Mouse (Mus musculus) duodenum, adult 2 months (tissue): Measurements from ENCODE around the gene Olfr775. TPM values are rescaled to one million over a fixed set of nuclear protein-coding genes. Genes with fewer than 3 reads are reported as not detected.

Experiments used
- polyA plus RNA-seq: library from polyadenylated mRNA; depleted of rRNA; stranded (reverse); fragments of >200 nt; gene quantifications from 2 replicates; pipeline ENCODE4 v1.2.3, GENCODE M21; 2012; ENCODE audit warnings: low replicate concordance; rRNA removed

The Olfr775 gene
- polyA plus RNA-seq: not detected in 2 replicates

GRCm38 (mm10) chr10:129248112-129248511 lies at the start of gene Olfr775:
Olfr775 (plus strand) TSS chr10:129248412.

DNA sequence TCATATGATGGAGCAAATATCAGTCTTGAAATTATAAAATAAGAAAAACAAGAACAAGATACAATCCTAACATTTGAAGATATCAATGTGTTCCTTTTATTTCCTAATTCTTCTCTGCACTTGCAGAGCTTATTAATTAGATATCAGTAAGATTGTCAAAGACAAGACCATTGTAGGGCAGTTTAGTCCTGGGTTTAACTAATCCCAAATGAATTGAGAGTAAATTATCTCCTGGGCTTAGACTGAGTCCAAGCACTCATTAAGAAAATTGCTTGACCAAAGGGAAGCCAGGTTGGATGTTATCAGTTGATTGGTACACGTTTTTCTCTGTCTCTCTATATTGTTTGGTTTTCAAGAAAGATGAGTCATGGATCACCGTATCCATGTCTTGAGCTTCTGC lies 12.3 kb upstream of the Olfr775 start, which contains the start of gene Olfr774:
Gene Olfr774, plus strand, starts transcription at position 301 of the 400 bp plus-strand sequence.

DNA sequence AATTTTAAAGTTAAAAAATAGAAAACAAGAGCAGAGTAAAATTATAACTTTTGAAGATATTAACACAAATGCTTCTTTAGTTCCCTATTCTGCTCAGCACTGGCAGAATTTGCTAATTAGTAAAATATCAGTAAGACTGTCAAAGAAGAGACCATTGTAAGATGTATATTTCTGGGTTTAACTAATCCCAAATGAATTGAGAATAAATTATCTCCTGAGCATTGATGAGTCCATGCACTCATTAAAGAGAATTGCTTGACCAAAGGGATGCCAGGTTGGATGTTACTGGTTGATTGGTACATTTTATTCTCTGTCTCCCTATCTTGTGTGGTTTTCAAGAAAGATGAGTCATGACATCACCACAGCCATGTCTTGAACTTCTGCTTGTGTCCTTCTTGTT lies 10.6 kb downstream of the Olfr775 start, which contains the start of gene Olfr776:
Gene Olfr776, plus strand, starts transcription at position 301 of the 400 bp plus-strand sequence.

DNA sequence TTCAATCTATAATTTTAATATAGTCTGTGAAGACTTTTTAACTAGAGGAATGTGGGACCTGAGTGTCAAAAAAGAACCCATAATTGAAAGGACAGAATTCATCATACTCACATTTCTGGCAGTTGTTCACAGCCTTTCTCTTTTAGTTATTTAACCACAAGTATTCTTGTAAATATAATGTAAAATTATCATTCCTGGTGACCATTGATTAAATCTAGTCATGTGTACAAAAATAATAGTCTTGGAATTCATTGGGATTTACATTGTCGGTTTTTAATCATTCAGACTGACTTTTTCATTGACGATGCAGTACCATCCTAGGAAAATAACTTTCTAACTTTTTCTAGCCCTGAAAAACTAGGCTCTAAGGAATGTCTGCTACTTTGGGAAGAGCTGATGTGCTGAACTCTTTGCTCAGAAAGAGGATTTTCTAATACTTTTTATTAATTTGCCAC lies 22.9 kb downstream of the Olfr775 start, which contains the start of gene Olfr777:
Gene Olfr777, minus strand, starts transcription at position 405 of the 455 bp plus-strand sequence.

Other genes with a start within 250 kb of the Olfr775 start
- 0.04 TPM in 1 of 2 replicates, not detected in the other for gene Olfr763, start 237.6 kb upstream of the Olfr775 start, polyA plus RNA-seq
- gene Olfr764-ps1, start 208.5 kb upstream of the Olfr775 start, polyA plus RNA-seq: not detected in 2 replicates
- gene Olfr765, start 198.4 kb upstream of the Olfr775 start, polyA plus RNA-seq: not detected in 2 replicates
- gene Olfr766-ps1, start 179.4 kb upstream of the Olfr775 start, polyA plus RNA-seq: not detected in 2 replicates
- gene Olfr767, start 165.5 kb upstream of the Olfr775 start, polyA plus RNA-seq: not detected in 2 replicates
- not detected in 2 replicates for gene Olfr768, start 149.0 kb upstream of the Olfr775 start, polyA plus RNA-seq
- gene Olfr769, start 130.6 kb upstream of the Olfr775 start, polyA plus RNA-seq: not detected in 2 replicates
- not detected in 2 replicates for gene Olfr770, start 109.4 kb upstream of the Olfr775 start, polyA plus RNA-seq
- gene Olfr771, start 83.7 kb upstream of the Olfr775 start, polyA plus RNA-seq: not detected in 2 replicates
- not detected in 2 replicates for gene Olfr772, start 70.5 kb upstream of the Olfr775 start, polyA plus RNA-seq
- not detected in 2 replicates for gene Olfr773, start 61.0 kb upstream of the Olfr775 start, polyA plus RNA-seq
- not detected in 2 replicates for gene Olfr774, start 12.2 kb upstream of the Olfr775 start, polyA plus RNA-seq
- gene Olfr776, start 10.7 kb downstream of the Olfr775 start, polyA plus RNA-seq: not detected in 2 replicates
- gene Olfr777, start 23.1 kb downstream of the Olfr775 start, polyA plus RNA-seq: not detected in 2 replicates
- gene Olfr780, start 69.7 kb downstream of the Olfr775 start, polyA plus RNA-seq: not detected in 2 replicates
- not detected in 2 replicates for gene Olfr781, start 80.4 kb downstream of the Olfr775 start, polyA plus RNA-seq
- gene Olfr782, start 100.4 kb downstream of the Olfr775 start, polyA plus RNA-seq: not detected in 2 replicates
- not detected in 2 replicates for gene Olfr784, start 135.7 kb downstream of the Olfr775 start, polyA plus RNA-seq
- not detected in 2 replicates for gene Olfr785, start 157.0 kb downstream of the Olfr775 start, polyA plus RNA-seq
- not detected in 2 replicates for gene Olfr786, start 178.9 kb downstream of the Olfr775 start, polyA plus RNA-seq
- not detected in 2 replicates for gene Olfr787, start 213.4 kb downstream of the Olfr775 start, polyA plus RNA-seq
- gene Olfr788, start 222.6 kb downstream of the Olfr775 start, polyA plus RNA-seq: not detected in 2 replicates
- gene Olfr789, start 236.3 kb downstream of the Olfr775 start, polyA plus RNA-seq: not detected in 2 replicates